Mouse (Mus musculus) heart, adult 9 months (tissue): ENCODE measurements at regions not wholly inside any gene's neighbourhood (a gene's known extent, or its start where the extent isn't known, plus 50 kb on each side); places are given as distances from the start of the nearest gene placed in this dataset.

ENCODE experiments used
- DNase-seq, 2 experiments: peaks; one replicate each; pipeline ENCODE4 v3.0.0; 2022; ENCODE audit warnings: low spot score in 2 of 2

GRCm38 (mm10) chr8:26513001-26513400 lies 393.7 kb downstream of the Gm45692 start:
- no peak for DNase-seq

- DNase-seq: no peak
Measured at GRCm38 (mm10) chr8:26524237-26524636, 404.9 kb downstream of the Gm45692 start.

GRCm38 (mm10) chr8:26526474-26527185 lies 407.3 kb downstream of the Gm45692 start:
- DNase-seq: no peak

- no peak for DNase-seq
Measured at GRCm38 (mm10) chr8:26527186-26527580, 407.8 kb downstream of the Gm45692 start.

GRCm38 (mm10) chr8:26529921-26530320 lies 410.6 kb downstream of the Gm45692 start:
- no peak for DNase-seq

- DNase-seq: peak in 1 of 2 experiments; percentile 11
Measured at GRCm38 (mm10) chr8:26533444-26534421, 414.4 kb downstream of the Gm45692 start.

GRCm38 (mm10) chr8:26535816-26536215 lies 416.5 kb downstream of the Gm45692 start:
- DNase-seq: no peak

GRCm38 (mm10) chr8:26553691-26554090 lies 423.4 kb upstream of the Zfp703 start:
- no peak for DNase-seq

- peak; percentile 70 to 84 for DNase-seq
Measured at GRCm38 (mm10) chr8:26559196-26559595, 417.9 kb upstream of the Zfp703 start.

GRCm38 (mm10) chr8:26563151-26563550 lies 414.0 kb upstream of the Zfp703 start:
- no peak for DNase-seq

- no peak for DNase-seq
Measured at GRCm38 (mm10) chr8:26564254-26564653, 412.9 kb upstream of the Zfp703 start.

GRCm38 (mm10) chr8:26568423-26569060 lies 408.6 kb upstream of the Zfp703 start:
- no peak for DNase-seq

GRCm38 (mm10) chr8:26588841-26589240 lies 388.3 kb upstream of the Zfp703 start:
- no peak for DNase-seq

GRCm38 (mm10) chr8:26590591-26591212 lies 386.4 kb upstream of the Zfp703 start:
- no peak for DNase-seq

- no peak for DNase-seq
Measured at GRCm38 (mm10) chr8:26591266-26591665, 385.9 kb upstream of the Zfp703 start.

- DNase-seq: no peak
Measured at GRCm38 (mm10) chr8:26593536-26594368, 383.4 kb upstream of the Zfp703 start.

- no peak for DNase-seq
Measured at GRCm38 (mm10) chr8:26594369-26594920, 382.7 kb upstream of the Zfp703 start.

- DNase-seq: no peak
Measured at GRCm38 (mm10) chr8:26595431-26596018, 381.6 kb upstream of the Zfp703 start.

- DNase-seq: no peak
Measured at GRCm38 (mm10) chr8:26596665-26597362, 380.3 kb upstream of the Zfp703 start.

- no peak for DNase-seq
Measured at GRCm38 (mm10) chr8:26598520-26598919, 378.6 kb upstream of the Zfp703 start.
